Mouse (Mus musculus) testis, adult 2 months (tissue): ENCODE data around the gene 6430550D23Rik.

Source experiments
- CTCF ChIP-seq: fragments of 200-500 bp; IDR thresholded peaks from 2 replicates; pipeline ENCODE4 v1.5.1; 2012; ENCODE audit warnings: low read depth, mild to moderate bottlenecking, inconsistent platforms, low read length, moderate library complexity; ENCODE audit not compliant: control insufficient read depth, insufficient read depth, insufficient replicate concordance
- POLR2A ChIP-seq: fragments of 200-500 bp; IDR thresholded peaks from 2 replicates; pipeline ENCODE4 v1.6.1; 2012; ENCODE audit warnings: low read depth, mild to moderate bottlenecking, inconsistent platforms, low read length, moderate library complexity; ENCODE audit not compliant: control insufficient read depth

- TF ChIP-seq CTCF: no peak
- no peak for TF ChIP-seq POLR2A
Observed at GRCm38 (mm10) chr2:155989085-155989484, 18.7 kb downstream of the 6430550D23Rik start.
